Mouse (Mus musculus) kidney, postnatal 14 days (tissue): Measurements from ENCODE around the gene Ptprn2.

ENCODE experiments used
- DNase-seq: peaks from one replicate; pipeline ENCODE4 v3.0.0; 2022; ENCODE audit warnings: mixed read lengths

Gene Ptprn2

DNA sequence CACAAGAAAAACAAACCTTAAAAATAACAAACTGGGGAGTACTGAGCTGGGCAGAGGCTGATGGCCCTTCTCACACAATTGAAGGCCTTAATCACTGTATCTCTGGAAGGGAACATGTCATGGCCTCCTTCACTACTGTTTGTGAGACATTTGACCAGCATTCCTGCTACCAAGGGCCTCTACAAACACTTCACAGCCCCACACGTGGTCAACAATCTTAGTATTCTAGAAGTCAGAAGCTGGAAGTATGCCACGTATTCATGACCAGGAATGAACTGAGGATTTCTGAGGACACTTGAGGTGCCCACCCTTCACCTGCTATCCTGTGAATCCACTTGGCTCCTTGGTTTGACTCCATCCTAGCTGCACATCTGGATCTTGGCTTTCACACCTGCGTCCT, 302.8 kb downstream of the Ptprn2 start:
- no peak for DNase-seq

DNA sequence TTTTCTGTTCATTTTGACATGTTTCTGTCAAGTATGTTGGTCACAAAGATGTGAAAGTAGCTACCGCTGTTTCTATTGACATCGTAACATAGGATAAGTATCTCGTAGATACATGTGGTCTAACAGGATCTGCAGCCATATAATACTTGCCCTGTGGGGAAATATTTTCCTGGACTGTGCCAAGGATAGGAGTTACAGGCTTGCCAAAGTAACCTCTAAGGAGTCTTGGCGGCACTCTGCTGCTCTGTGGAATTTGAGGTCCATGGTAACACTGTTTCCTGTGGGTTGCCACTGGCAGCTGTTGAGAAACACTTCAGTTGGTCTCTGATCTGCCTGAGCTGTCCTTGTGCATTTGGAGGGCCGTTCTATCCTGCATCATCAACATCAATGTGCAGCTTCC, 317.8 kb downstream of the Ptprn2 start:
- no peak for DNase-seq

GRCm38 (mm10) chr12:116804712-116805111, 319.2 kb downstream of the Ptprn2 start:
- DNase-seq = no peak

DNA sequence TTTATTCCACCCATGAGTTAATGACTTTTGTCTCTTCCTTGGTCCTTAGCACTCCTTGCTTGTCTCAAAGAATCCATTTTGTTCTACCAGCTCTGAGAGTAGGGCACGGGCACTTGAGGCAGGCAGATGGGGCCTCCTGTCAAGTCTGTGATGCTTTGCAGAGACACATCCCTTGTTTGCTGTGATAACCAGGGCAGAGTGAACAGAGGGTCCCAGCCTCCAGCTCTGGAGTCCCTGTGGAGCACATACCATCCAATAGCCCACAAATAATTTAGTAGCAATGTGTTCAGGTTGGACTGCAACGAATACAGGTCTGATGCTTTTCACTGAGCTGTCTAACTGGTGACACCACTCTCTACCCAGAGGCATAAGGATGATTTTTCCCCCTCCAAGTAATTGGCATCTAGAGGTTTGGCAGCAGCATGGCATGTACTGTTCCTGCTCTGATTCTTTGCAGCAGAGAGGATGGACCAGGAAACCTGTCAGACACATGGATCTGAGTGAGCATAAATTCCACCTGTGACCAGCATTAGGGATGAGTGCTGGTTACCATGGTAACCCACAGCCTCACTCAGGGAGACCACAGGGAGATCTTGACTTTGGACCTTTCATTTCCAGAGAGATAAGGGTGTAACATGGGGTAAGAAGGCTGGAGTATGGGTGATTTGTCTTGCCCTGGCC, 319.7 kb downstream of the Ptprn2 start:
- no peak for DNase-seq

DNA sequence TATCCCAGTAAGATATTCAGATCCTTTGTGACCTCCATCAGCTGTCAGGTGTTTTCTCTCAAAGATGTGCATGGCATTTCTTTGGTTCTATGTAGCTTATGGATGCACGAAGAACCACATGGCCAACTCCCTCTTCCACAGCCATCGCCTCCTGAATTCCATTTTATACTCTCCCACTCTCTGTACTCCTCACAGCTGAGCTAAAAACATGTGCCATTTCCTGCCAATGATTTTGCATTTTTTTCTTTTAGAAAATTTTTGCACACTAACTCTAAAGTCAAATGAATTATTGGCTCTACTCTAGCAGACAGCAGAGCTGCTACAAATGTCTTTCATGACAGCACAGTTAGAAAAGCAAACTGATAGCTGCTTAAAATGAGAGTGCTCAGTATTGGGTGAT, 320.6 kb downstream of the Ptprn2 start:
- DNase-seq = no peak

GRCm38 (mm10) chr12:116813012-116813411, 327.5 kb downstream of the Ptprn2 start:
- no peak for DNase-seq

DNA sequence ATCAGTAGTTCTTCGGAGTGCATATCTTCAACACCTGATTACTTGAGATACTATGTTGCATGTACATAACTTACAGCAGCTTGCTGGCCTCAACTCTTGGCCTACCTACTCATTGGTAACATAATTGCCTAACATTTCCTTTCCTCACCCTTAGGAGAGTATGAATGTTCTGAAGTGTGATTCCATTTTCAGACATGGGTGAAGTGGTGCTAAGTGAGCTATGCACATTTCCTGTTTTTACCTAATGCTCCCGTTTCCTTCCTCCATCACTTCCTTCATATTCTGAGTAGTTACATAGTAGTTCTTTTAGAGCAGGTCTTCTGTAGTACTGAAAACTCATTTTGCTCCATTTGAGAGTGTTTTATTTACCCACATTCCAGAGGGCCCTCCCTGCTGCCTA, 334.3 kb downstream of the Ptprn2 start:
- no peak for DNase-seq

- no peak for DNase-seq
Measured at GRCm38 (mm10) chr12:116823341-116823740, 337.8 kb downstream of the Ptprn2 start.

GRCm38 (mm10) chr12:116827748-116828147, 342.2 kb downstream of the Ptprn2 start:
- peak; percentile 5 for DNase-seq

- no peak for DNase-seq
Measured at GRCm38 (mm10) chr12:116838611-116839192, 353.2 kb downstream of the Ptprn2 start.

GRCm38 (mm10) chr12:116842723-116843272, 357.3 kb downstream of the Ptprn2 start:
- DNase-seq = no peak

DNA sequence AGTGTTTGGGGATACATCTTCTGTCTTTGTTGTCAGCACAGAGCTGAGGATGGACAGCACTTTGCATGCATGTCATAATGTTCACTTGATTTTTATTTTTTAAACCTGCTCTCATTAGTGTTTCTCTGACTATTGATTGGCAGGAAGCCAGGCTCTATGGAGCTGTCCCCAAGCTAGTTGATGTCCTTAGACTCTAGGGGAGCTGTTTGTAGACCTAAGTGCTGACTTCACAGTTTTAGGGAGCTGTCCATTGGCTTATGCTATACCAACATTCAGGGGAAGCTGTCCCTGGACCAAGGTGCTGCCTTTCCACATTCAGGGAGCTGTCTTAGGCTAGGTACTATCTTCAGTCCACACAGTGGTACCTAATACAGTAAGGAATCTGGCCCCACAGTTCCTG, 360.7 kb downstream of the Ptprn2 start:
- DNase-seq = no peak

- DNase-seq = no peak
Measured at GRCm38 (mm10) chr12:116847021-116847420, 361.5 kb downstream of the Ptprn2 start.

DNA sequence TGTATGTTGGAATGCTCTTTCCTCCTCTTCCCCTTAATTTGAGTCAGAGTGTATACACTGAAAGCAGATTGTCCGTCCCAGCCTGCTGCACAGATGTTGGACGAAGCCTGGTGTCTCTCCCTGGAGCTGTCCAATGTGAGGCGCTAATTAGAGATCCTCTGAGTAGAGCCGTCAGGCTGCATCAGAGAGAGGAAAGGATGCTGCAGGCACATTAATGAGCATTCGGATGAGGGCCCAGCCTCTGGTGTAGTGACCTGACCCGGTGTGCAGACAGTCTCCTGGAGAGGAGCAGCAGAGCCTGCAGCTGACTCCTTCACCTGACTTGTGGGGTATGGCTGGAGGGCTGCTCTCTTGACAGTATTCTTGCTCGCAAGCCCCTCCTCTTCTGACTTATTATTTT, 370.8 kb downstream of the Ptprn2 start:
- DNase-seq = no peak

DNA sequence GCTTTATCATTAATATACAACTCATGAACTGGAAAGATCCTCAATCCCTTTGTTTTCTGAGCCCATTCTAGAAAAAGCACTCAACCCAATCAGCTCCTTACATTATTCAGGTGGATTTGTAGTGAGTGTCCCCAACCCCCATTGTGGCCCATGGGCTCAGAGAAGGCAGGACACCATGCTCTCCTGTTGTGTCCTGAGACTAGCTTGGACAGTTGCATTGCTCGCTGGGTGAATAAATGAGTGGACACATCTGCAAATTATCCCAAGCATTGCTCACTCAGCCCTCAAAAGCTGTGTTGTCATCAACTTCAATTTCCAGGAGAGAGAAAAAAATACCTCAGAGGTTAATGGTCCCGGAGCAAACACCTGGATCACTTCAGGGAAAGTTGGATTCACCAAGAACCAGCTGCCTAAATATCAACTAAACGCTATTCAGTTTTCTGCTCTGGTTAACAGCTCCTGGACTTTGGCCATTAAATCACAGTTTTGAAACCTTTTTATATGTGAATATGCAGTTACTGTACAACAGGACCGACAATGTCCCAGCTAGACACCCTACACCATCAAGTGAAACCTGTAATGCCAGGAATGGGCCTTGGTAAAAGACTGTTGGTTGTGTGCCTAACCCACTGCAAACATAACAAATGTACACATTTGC, 376.0 kb downstream of the Ptprn2 start:
- DNase-seq = peak; percentile 42

GRCm38 (mm10) chr12:116863291-116863899, 377.9 kb downstream of the Ptprn2 start:
- no peak for DNase-seq

GRCm38 (mm10) chr12:116873866-116874585, 388.5 kb downstream of the Ptprn2 start:
- DNase-seq = no peak

DNA sequence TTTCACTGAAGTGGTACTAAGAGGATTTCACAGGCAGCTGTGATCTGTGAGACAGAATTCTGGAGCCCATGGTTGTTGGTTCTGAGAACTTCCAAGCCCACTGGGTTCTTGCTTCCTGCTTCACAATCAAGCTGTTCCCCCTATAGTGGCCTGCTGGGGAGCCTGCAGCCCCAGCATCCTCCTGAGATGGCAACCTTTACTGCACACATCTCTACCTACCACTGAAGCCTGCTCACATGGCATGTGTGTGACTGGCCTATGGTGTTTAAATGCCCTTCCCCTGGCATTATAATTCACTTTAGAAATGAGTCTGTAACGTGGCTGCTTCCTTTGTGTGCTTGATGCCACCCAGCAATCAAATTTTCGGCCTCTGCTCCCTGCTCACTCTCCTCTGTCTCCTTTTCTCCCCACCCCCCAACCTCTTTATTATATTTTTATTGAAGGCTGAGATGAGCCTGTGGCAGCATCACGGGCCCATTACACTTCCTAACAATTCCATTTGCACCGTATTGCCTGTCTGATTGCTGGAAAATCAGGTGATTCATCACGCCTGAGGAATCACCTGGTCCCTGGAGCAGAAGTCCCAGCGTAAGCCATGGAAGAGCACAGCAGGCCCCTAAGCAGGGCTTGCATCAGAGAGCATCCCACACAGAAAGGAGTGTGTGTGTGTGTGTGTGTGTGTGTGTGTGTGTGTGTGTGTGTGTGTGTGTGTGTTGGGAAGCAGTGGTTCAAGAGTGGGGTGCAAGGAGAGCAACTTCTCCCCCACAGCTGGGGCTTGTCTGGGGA, 402.2 kb downstream of the Ptprn2 start:
- no peak for DNase-seq

DNA sequence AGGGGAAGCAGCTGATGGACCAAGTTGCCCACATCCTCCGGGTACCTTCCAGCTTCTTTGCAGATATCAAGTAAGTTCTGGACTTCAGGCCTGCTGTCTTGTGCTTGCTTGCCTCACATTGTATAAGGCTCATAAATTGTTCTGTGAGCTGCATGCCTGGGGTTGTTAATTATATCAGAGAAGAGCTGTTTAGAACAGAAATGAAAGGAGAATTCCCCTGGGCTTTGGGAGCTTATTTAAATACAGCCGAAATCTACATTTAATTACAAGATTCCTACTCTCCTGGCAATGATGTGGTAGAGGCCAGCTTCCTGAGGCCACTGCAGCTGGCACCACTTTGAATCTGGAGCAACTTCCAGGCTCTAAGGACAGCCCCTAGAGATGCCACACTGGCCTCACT, 403.3 kb downstream of the Ptprn2 start:
- DNase-seq = no peak

DNA sequence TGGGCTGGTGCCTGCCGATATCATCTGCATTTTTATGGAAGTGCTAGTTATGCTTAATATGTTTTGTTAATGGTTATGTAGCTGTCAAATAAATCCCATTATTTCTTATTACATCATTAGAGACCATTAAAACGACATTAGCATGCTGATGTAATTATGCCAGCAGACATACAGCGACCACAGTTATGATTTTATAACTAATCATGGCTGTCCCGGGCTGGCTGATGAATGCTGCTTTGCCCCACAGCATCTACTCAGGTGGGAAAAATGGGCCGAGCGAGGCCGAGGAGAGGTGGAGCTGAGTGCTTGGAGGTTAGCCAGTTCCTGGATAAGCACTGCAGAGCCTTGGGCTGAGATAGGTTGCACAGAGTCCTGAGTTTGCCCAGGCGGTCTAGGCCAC, 407.1 kb downstream of the Ptprn2 start:
- no peak for DNase-seq

- DNase-seq = no peak
Measured at GRCm38 (mm10) chr12:116896651-116897050, 411.1 kb downstream of the Ptprn2 start.

DNA sequence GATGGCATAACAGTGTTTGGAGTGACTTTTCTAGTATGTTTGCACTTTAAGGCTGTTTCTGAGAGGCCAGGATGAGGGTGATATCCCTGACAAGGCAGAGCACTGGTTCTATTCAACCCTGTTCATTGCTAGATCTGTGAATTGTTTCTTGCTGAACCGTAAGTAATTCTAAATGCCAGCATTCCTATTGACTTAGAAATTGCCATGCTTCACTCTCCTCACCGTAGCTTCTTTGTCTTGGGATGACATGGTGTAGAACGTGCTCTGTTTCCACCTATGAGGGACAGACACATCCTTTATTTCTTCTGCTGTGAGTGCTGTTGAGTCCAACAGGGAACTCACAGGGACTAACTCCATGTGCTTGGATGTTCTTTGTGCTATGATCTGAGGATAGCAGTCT, 416.3 kb downstream of the Ptprn2 start:
- DNase-seq = no peak
